Mouse (Mus musculus): ENCODE data around the gene Gprc5d. TPM values are rescaled to one million over a fixed set of nuclear protein-coding genes. Genes with fewer than 3 reads are reported as not detected.
A peak's percentile ranks its signal among the peaks of the same experiment; 100 is the strongest.

Gene Gprc5d
- polyA plus RNA-seq, 2 experiments, result 0.10 TPM; not detected in 1

DNA sequence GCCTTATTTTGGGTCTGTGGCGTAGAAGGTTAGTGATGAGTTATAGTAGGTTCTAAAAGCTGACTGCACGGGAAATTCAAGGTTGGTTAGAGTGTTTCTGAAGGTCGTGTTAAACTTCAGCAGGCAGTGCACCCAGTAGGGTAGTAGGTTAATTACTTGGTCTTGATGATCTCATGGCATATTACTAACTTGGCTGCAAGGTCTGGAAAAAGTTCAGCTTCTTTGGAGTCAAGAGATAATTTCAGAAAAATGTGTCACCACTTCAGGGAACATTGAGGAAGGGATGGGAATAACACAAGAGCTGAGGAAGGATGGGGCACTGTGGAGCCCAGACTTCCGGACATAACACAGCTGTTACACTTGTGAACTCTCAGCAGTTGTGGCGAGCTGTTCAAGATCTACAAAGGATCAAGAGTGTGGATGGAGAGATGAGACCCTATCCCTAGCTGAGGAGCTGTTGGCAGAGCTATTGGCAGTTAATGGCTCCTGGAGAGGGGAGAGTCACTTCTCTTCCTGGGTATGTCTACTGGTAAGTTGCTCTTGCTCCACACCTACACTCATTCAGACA, 15.3 kb downstream of the Gprc5d start:
- Histone ChIP-seq H3K27me3 (ENCODE audit: control insufficient read depth, insufficient read depth, low read length) (no peaks in the 10 kb centered on the region), H3K4me3 (replicated peaks; ENCODE audit: low read length) (no peak overlapping the region), H3K9me3 (ENCODE audit: control insufficient read depth, low read length) (no peaks in the 10 kb centered on the region), H3K36me3 (ENCODE audit: control insufficient read depth, insufficient read depth, low read length) (no peaks in the 10 kb centered on the region), H3K27ac (replicated peaks; ENCODE audit: low read depth, low read length) (no peak overlapping the region), H3K4me2 (replicated peaks; ENCODE audit: low read depth, low read length, severe bottlenecking) (no peak overlapping the region), H3K4me1 (ENCODE audit: control insufficient read depth, insufficient read depth, low read length) (no peaks in the 10 kb centered on the region), H3K9ac (ENCODE audit: low read depth, low read length, severe bottlenecking) (no peak overlapping the region)
- ATAC-seq (ENCODE audit: low FRiP score, low read depth) (no peak), DNase-seq (ENCODE audit: low spot score) (no peak)
- WGBS, result 76% methylated on average over 5 of the region's 5 CpGs
- TF ChIP-seq POLR2A (IDR thresholded peaks at IDR 0.05; ENCODE audit: borderline replicate concordance, extremely low read depth, insufficient read depth, insufficient read length), result no peak

DNA sequence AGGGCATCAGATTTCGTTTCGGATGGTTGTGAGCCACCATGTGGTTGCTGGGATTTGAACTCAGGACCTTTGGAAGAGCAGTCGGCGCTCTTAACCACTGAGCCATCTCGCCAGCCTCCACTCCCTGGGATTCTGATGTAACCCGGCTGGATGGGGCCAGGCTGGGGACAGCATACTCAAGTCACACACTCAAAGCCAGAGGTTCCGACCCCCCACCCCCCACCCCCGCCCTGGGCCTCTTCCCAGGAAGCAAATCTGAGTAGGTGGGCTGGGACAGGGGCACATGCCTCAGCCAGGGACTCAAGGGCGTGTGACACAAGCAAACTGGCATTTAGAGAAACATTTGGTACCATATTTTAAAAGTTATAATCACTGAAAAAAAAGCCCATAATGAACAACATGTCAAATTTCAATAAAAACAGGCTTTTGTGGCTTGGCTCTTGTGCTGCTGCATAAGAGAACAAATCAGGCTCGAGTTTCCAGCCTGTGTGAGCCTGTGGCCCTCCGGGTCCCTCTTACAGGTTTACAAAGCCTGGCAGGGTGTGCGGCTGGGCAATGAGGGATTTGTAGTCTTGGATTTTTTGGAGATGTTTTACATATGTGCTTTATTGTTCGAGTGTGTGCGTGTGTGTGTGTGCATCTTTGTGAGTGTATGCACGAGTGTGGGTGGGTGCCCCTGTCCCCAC, 17.2 kb downstream of the Gprc5d start:
- H3K36me3 ChIP-seq (ENCODE audit: control insufficient read depth, insufficient read depth, low read length), result no peaks in the 10 kb centered on the region
- no peak overlapping the region for H3K4me3 ChIP-seq (replicated peaks; ENCODE audit: low read length)
- H3K27me3 ChIP-seq (ENCODE audit: control insufficient read depth, insufficient read depth, low read length), result no peaks in the 10 kb centered on the region
- H3K9ac ChIP-seq (ENCODE audit: low read depth, low read length, severe bottlenecking), result no peak overlapping the region
- ATAC-seq (ENCODE audit: low FRiP score, low read depth), result no peak
- TF ChIP-seq POLR2A (IDR thresholded peaks at IDR 0.05; ENCODE audit: borderline replicate concordance, extremely low read depth, insufficient read depth, insufficient read length), result no peak
- H3K4me2 ChIP-seq (replicated peaks; ENCODE audit: low read depth, low read length, severe bottlenecking), result no peak overlapping the region
- no peaks in the 10 kb centered on the region for H3K4me1 ChIP-seq (ENCODE audit: control insufficient read depth, insufficient read depth, low read length)
- DNase-seq (ENCODE audit: low spot score), result no peak
- no peak overlapping the region for H3K27ac ChIP-seq (replicated peaks; ENCODE audit: low read depth, low read length)
- WGBS, result 62% methylated on average over 15 of the region's 15 CpGs
- H3K9me3 ChIP-seq (ENCODE audit: control insufficient read depth, low read length), result no peaks in the 10 kb centered on the region

DNA sequence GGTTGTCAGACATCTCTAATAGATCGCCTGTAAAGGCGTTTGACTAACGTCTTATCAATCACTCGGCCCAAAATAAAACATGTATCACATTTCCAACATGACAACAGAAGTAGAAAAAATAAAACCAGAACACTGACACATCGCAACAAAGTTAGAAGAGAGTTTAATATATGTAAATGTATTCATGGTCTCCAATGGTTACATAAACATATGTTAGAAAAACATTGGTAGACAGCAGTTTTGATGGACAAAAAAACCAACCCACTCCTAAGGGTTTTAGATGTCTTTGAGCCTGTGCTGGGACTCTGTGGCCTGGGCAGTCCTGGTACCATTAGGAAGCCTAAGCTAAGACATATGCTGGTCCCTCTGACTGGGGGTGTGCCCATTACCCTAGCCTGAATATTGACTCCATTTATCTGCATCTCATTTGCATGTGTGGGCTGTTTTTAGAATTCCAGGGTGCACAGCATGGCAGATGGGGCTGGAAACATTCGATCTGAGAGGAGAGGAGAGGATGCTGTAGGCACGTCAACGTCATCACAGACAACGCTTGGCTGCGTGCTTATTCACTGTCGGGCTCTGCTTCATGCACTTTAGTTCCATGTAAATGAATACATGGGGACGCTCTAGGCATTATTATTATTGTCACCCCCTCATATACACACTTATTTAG, 25.1 kb downstream of the Gprc5d start:
- DNase-seq (ENCODE audit: low spot score), result no peak
- Histone ChIP-seq H3K27ac (replicated peaks; ENCODE audit: low read depth, low read length) (no peak overlapping the region), H3K9me3 (ENCODE audit: control insufficient read depth, low read length) (no peaks in the 10 kb centered on the region), H3K9ac (ENCODE audit: low read depth, low read length, severe bottlenecking) (no peak overlapping the region), H3K4me3 (replicated peaks; ENCODE audit: low read length) (no peak overlapping the region), H3K27me3 (ENCODE audit: control insufficient read depth, insufficient read depth, low read length) (no peaks in the 10 kb centered on the region), H3K4me2 (replicated peaks; ENCODE audit: low read depth, low read length, severe bottlenecking) (no peak overlapping the region), H3K36me3 (ENCODE audit: control insufficient read depth, insufficient read depth, low read length) (no peaks in the 10 kb centered on the region), H3K4me1 (ENCODE audit: control insufficient read depth, insufficient read depth, low read length) (peaks cover 7% of the 10 kb centered on the region)
- WGBS, result 96% methylated on average over 12 of the region's 12 CpGs
- no peak for TF ChIP-seq POLR2A (IDR thresholded peaks at IDR 0.05; ENCODE audit: borderline replicate concordance, extremely low read depth, insufficient read depth, insufficient read length)
- ATAC-seq (ENCODE audit: low FRiP score, low read depth), result no peak

DNA sequence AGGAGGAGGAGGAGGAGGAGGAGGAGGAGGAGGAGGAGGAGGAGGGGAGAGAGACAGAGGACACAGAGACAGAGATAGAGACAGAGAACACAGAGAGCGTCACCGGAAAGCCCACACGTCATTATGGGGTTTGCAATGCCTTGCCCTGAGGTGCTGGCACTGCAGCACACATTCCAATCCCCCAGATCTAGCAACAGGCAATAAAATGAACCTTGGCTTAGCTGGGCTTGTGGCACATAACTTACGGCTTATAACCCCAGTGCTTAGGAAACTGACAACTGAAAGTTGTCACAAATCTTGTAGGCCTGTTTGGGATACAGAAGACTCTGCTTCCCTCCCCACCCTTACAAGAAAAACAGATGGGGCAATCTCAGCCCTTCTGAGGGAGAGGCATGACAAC, 27.4 kb downstream of the Gprc5d start:
- no peaks in the 10 kb centered on the region for H3K36me3 ChIP-seq (ENCODE audit: control insufficient read depth, insufficient read depth, low read length)
- no peak overlapping the region for H3K4me3 ChIP-seq (replicated peaks; ENCODE audit: low read length)
- DNase-seq (ENCODE audit: low spot score) (peak; percentile 48), ATAC-seq (ENCODE audit: low FRiP score, low read depth) (no peak)
- no peak for TF ChIP-seq POLR2A (IDR thresholded peaks at IDR 0.05; ENCODE audit: borderline replicate concordance, extremely low read depth, insufficient read depth, insufficient read length)
- H3K9ac ChIP-seq (ENCODE audit: low read depth, low read length, severe bottlenecking), result no peak overlapping the region
- no peak overlapping the region for H3K27ac ChIP-seq (replicated peaks; ENCODE audit: low read depth, low read length)
- no peaks in the 10 kb centered on the region for H3K27me3 ChIP-seq (ENCODE audit: control insufficient read depth, insufficient read depth, low read length)
- H3K9me3 ChIP-seq (ENCODE audit: control insufficient read depth, low read length), result no peaks in the 10 kb centered on the region
- no peak overlapping the region for H3K4me2 ChIP-seq (replicated peaks; ENCODE audit: low read depth, low read length, severe bottlenecking)
- 13% methylated on average over 4 of the region's 4 CpGs for WGBS
- peaks cover 7% of the 10 kb centered on the region for H3K4me1 ChIP-seq (ENCODE audit: control insufficient read depth, insufficient read depth, low read length)

DNA sequence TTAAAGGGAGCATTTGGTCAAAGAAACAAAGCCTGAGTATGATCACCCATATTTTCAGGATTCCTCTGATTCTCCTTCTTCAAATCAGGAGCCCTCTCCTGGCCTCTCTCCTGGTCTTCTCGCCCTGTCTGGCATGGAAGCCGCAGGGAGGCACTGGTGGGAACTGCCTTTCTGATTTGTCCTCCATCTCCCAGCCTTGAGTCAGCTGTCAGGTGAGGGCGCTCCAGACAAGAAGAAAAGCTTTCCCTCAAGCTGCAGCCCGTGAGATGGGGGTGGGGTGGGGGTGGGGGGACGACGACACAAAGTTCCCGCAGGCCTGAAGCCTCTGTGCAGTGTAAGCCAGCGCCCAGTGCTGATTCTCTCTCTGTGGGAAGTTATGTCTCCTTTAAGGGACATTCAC, 28.3 kb downstream of the Gprc5d start:
- peak; percentile 17; the same call in 1 of the 2 replicates for ATAC-seq (ENCODE audit: low FRiP score, low read depth)
- H3K9me3 ChIP-seq (ENCODE audit: control insufficient read depth, low read length), result no peaks in the 10 kb centered on the region
- no peaks in the 10 kb centered on the region for H3K36me3 ChIP-seq (ENCODE audit: control insufficient read depth, insufficient read depth, low read length)
- no peak overlapping the region for H3K4me2 ChIP-seq (replicated peaks; ENCODE audit: low read depth, low read length, severe bottlenecking)
- whole genome bisulfite sequencing, result 25% methylated on average over 8 of the region's 8 CpGs
- no peak overlapping the region for H3K9ac ChIP-seq (ENCODE audit: low read depth, low read length, severe bottlenecking)
- no peak for DNase-seq (ENCODE audit: low spot score)
- no peak overlapping the region for H3K4me3 ChIP-seq (replicated peaks; ENCODE audit: low read length)
- peaks cover 7% of the 10 kb centered on the region for H3K4me1 ChIP-seq (ENCODE audit: control insufficient read depth, insufficient read depth, low read length)
- no peak overlapping the region for H3K27ac ChIP-seq (replicated peaks; ENCODE audit: low read depth, low read length)
- TF ChIP-seq POLR2A (IDR thresholded peaks at IDR 0.05; ENCODE audit: borderline replicate concordance, extremely low read depth, insufficient read depth, insufficient read length), result no peak
- no peaks in the 10 kb centered on the region for H3K27me3 ChIP-seq (ENCODE audit: control insufficient read depth, insufficient read depth, low read length)

Data from limb, embryonic 14.5 days (tissue).